Mouse (Mus musculus): ENCODE results near the gene Flrt3.

DNA sequence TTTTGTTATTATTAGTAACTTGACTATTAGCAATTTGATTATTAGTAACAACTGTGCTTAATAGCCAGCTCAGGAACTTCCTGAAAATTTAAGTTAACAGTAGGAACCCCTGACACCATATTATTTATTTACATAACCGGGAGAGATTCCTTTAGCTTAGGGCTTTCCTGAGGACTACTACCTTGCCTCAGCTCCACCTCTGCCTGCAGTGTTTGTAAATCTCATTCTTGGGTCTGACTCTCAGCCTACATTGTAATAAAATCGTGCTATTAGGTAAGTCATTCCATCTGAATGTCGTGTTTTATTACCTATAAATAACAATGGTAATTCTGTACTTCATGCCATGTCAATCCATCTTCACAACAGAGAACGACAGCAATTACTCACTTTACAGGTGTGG is 21.2 kb upstream of the Flrt3 start:
- TF ChIP-seq CTCF (IDR thresholded peaks at IDR 0.05; ENCODE audit: extremely low read depth, insufficient read depth, insufficient read length, insufficient replicate concordance) (no peak), POLR2A (IDR thresholded peaks at IDR 0.05; ENCODE audit: low read depth, low read length) (no peak)

Data from spleen, adult 2 months (tissue).